Mouse (Mus musculus): ENCODE results near the gene Gcgr. TPM values are rescaled to one million over a fixed set of nuclear protein-coding genes. Genes with fewer than 3 reads are reported as not detected.

The Gcgr gene
- total and polyA plus RNA-seq, 3 experiments = not detected

DNA sequence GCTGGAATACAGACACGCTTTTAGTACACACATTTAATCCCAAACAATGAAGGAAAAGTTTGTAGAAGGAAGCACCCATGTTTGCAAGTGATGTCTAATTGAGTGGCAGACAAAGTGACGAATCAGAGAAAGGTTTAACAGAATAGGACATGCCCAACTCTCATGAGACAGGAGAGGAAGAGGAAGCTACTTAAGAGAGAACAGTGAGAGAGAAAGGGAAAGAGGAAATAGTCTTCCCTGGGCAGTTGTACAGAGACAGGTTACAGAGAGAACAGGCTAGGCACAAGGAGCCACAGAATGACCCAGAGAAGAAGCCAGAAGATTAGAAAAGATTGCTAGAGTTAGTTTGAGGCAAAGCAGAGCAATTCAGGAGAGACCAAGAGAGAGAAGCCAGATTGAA, 4.5 kb upstream of the Gcgr start:
- peak overlapping the region; percentile 46 for H3K9ac ChIP-seq (ENCODE audit: control insufficient read depth, low read depth, low read length, poor library complexity, severe bottlenecking)
- H3K27ac ChIP-seq (ENCODE audit: control insufficient read depth, low read depth, low read length) = peak overlapping the region; percentile 74
- H3K27me3 ChIP-seq (ENCODE audit: control insufficient read depth in 1 of 2, insufficient read depth in 2 of 2, low read length in 2 of 2) = no peaks in the 10 kb centered on the region
- peaks cover 4 to 25% of the 10 kb centered on the region in 2 experiments for H3K4me1 ChIP-seq (ENCODE audit: control insufficient read depth in 1 of 2, insufficient read depth in 2 of 2, low read length in 2 of 2)
- DNase-seq (ENCODE audit: low read depth, low spot score) = peak; percentile 96
- no peaks in the 10 kb centered on the region for H3K9me3 ChIP-seq (replicated peaks; ENCODE audit: insufficient read depth, low read length)
- peak; percentile 79 for TF ChIP-seq POLR2AphosphoS2 (IDR thresholded peaks at IDR 0.05; ENCODE audit: low read length)
- TF ChIP-seq NELFE (IDR thresholded peaks at IDR 0.05; ENCODE audit: low read depth, low read length) = peak; percentile 67
- peak; percentile 92 for TF ChIP-seq TBP (IDR thresholded peaks at IDR 0.05; ENCODE audit: low read depth, low read length)
- TF ChIP-seq TCF12 (IDR thresholded peaks at IDR 0.05; ENCODE audit: low read depth, low read length) = 0 out of 2 replicates have a peak, but pooled peaks have one; percentile 27
- TF ChIP-seq MAFK (IDR thresholded peaks at IDR 0.05; ENCODE audit: borderline replicate concordance, low read depth, low read length) = no peak
- no peak; the same call in 1 of the 2 replicates for TF ChIP-seq ETS1 (IDR thresholded peaks at IDR 0.05; ENCODE audit: low read depth, low read length)
- TF ChIP-seq CHD2 (IDR thresholded peaks at IDR 0.05; ENCODE audit: low read length) = peak; percentile 69
- TF ChIP-seq MYC (IDR thresholded peaks at IDR 0.05; ENCODE audit: low read depth, low read length) = peak; percentile 47; the same call in 1 of the 2 replicates
- TF ChIP-seq MXI1 (IDR thresholded peaks at IDR 0.05; ENCODE audit: low read depth, low read length) = 0 out of 2 replicates have a peak, but pooled peaks have one; percentile 29
- peak in 1 of 2 experiments; percentile 84; a peak in 2 of 4 replicates for TF ChIP-seq POLR2A (IDR thresholded peaks at IDR 0.05; ENCODE audit: control insufficient read depth in 1 of 2, insufficient read depth in 1 of 2, low read depth in 1 of 2, low read length in 2 of 2, poor library complexity in 1 of 2)
- TF ChIP-seq ELF1 (IDR thresholded peaks at IDR 0.05; ENCODE audit: low read depth, low read length) = peak; percentile 93
- peak; percentile 86 for TF ChIP-seq ZMIZ1 (IDR thresholded peaks at IDR 0.05; ENCODE audit: low read depth, low read length)
- no peak for TF ChIP-seq GABPA (IDR thresholded peaks at IDR 0.05; ENCODE audit: low read depth, low read length)
- peak; percentile 58 for TF ChIP-seq SIN3A (IDR thresholded peaks at IDR 0.05; ENCODE audit: low read length)
- peak; percentile 83 for TF ChIP-seq HCFC1 (IDR thresholded peaks at IDR 0.05; ENCODE audit: low read depth, low read length)
- TF ChIP-seq SMC3 (IDR thresholded peaks at IDR 0.05; ENCODE audit: low read depth, low read length) = no peak
- no peak for TF ChIP-seq TAL1 (IDR thresholded peaks at IDR 0.05; ENCODE audit: low read length)
- H3K36me3 ChIP-seq (ENCODE audit: control insufficient read depth in 1 of 2, insufficient read depth in 2 of 2, low read length in 2 of 2) = peaks cover 0 to 15% of the 10 kb centered on the region in 2 experiments; a peak in 2 of 4 replicates
- peak overlapping the region; percentile 23 to 41 for H3K4me3 ChIP-seq (ENCODE audit: control insufficient read depth in 1 of 2, insufficient read depth in 1 of 2, low read depth in 2 of 2, low read length in 2 of 2)
- H3K79me2 ChIP-seq (ENCODE audit: control insufficient read depth, insufficient read depth, low read length, poor library complexity) = no peaks in the 10 kb centered on the region

DNA sequence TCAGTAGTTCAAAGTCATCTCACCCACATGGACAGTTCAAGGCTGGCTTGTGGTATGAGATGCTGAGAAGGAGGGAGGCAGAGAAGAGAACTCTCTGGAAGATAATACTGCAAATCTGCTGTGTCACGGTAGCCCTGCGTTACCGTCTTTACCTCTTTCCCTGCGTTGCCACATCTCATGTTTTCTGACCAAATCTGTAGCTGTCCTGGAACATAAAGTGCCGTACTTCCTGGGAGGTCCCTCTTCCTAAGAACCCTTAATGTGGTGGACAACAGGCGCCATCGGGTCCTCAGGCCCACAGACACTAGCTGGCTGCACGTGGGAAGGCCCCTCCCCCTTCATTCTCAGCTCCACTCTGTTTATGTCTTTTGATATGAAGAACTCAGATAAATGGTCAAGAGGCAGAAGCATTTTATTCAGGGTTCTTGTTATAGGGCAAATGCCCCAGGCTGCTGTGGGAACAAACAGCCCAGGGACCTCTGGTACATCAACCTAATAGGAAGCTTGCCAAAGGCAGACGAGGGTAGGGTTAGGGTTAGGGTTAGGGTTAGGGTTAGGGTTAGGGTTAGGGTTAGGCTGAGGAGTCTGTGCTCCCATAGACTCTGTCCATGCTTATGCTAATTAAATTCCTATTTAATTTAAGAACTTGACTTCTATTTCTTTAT, 2.7 kb upstream of the Gcgr start:
- Histone ChIP-seq H3K4me3 (ENCODE audit: control insufficient read depth in 1 of 2, insufficient read depth in 1 of 2, low read depth in 2 of 2, low read length in 2 of 2) (peak overlapping the region; percentile 19 to 26; a peak in 3 of 4 replicates), H3K79me2 (ENCODE audit: control insufficient read depth, insufficient read depth, low read length, poor library complexity) (no peaks in the 10 kb centered on the region), H3K36me3 (ENCODE audit: control insufficient read depth in 1 of 2, insufficient read depth in 2 of 2, low read length in 2 of 2) (peaks cover 0 to 15% of the 10 kb centered on the region in 2 experiments; a peak in 2 of 4 replicates), H3K27ac (ENCODE audit: control insufficient read depth, low read depth, low read length) (peak overlapping the region; percentile 68), H3K9ac (ENCODE audit: control insufficient read depth, low read depth, low read length, poor library complexity, severe bottlenecking) (peak overlapping the region; percentile 41), H3K27me3 (ENCODE audit: control insufficient read depth in 1 of 2, insufficient read depth in 2 of 2, low read length in 2 of 2) (peaks cover 2 to 6% of the 10 kb centered on the region in 2 experiments; a peak in 2 of 4 replicates), H3K9me3 (replicated peaks; ENCODE audit: insufficient read depth, low read length) (no peaks in the 10 kb centered on the region), H3K4me1 (ENCODE audit: control insufficient read depth in 1 of 2, insufficient read depth in 2 of 2, low read length in 2 of 2) (peaks cover 4 to 25% of the 10 kb centered on the region in 2 experiments)
- no peak for TF ChIP-seq ETS1 (IDR thresholded peaks at IDR 0.05; ENCODE audit: low read depth, low read length)
- TF ChIP-seq MAZ (IDR thresholded peaks at IDR 0.05; ENCODE audit: low read depth, low read length) = no peak
- no peak for TF ChIP-seq UBTF (IDR thresholded peaks at IDR 0.05; ENCODE audit: borderline replicate concordance, insufficient read depth, low read depth, low read length)
- TF ChIP-seq GABPA (IDR thresholded peaks at IDR 0.05; ENCODE audit: low read depth, low read length) = peak; percentile 83; the same call in 1 of the 2 replicates
- peak; percentile 66; the same call in 1 of the 2 replicates for TF ChIP-seq MAFK (IDR thresholded peaks at IDR 0.05; ENCODE audit: borderline replicate concordance, low read depth, low read length)
- TF ChIP-seq MYC (IDR thresholded peaks at IDR 0.05; ENCODE audit: low read depth, low read length) = peak; percentile 74
- peak; percentile 72 for TF ChIP-seq MAX (IDR thresholded peaks at IDR 0.05; ENCODE audit: low read length)
- TF ChIP-seq MXI1 (IDR thresholded peaks at IDR 0.05; ENCODE audit: low read depth, low read length) = peak; percentile 81
- peak; percentile 54; the same call in 1 of the 2 replicates for TF ChIP-seq BHLHE40 (IDR thresholded peaks at IDR 0.05; ENCODE audit: borderline replicate concordance, low read depth, low read length)
- peak; percentile 44 to 65; a peak in 3 of 4 replicates for TF ChIP-seq EP300 (IDR thresholded peaks at IDR 0.05; ENCODE audit: low read depth in 1 of 2, low read length in 2 of 2)
- TF ChIP-seq SIN3A (IDR thresholded peaks at IDR 0.05; ENCODE audit: low read length) = peak; percentile 58
- peak; percentile 32 for TF ChIP-seq NELFE (IDR thresholded peaks at IDR 0.05; ENCODE audit: low read depth, low read length)
- peak; percentile 31; the same call in 1 of the 2 replicates for TF ChIP-seq RCOR1 (IDR thresholded peaks at IDR 0.05; ENCODE audit: low read depth, low read length)
- TF ChIP-seq USF1 (IDR thresholded peaks at IDR 0.05; ENCODE audit: low read depth, low read length) = peak; percentile 38; the same call in 1 of the 2 replicates
- TF ChIP-seq POLR2A (IDR thresholded peaks at IDR 0.05; ENCODE audit: control insufficient read depth in 1 of 2, insufficient read depth in 1 of 2, low read depth in 1 of 2, low read length in 2 of 2, poor library complexity in 1 of 2) = peak in 1 of 2 experiments; percentile 44; a peak in 1 of 4 replicates
- no peak for TF ChIP-seq ZC3H11A (IDR thresholded peaks at IDR 0.05; ENCODE audit: low read depth, low read length)
- TF ChIP-seq TAL1 (IDR thresholded peaks at IDR 0.05; ENCODE audit: low read length) = no peak
- peak; percentile 39; the same call in 1 of the 2 replicates for TF ChIP-seq TCF12 (IDR thresholded peaks at IDR 0.05; ENCODE audit: low read depth, low read length)
- peak; percentile 74 for DNase-seq (ENCODE audit: low read depth, low spot score)

Data from MEL (cell line).